Mouse (Mus musculus) embryo, embryonic 9.5 days (tissue): ENCODE data around the gene Hs3st3b1.

ENCODE experiments used
- DNase-seq: peaks from one replicate; pipeline ENCODE4 v3.0.0-alpha.2; 2017; ENCODE audit errors: extremely low spot score

Gene Hs3st3b1

DNA sequence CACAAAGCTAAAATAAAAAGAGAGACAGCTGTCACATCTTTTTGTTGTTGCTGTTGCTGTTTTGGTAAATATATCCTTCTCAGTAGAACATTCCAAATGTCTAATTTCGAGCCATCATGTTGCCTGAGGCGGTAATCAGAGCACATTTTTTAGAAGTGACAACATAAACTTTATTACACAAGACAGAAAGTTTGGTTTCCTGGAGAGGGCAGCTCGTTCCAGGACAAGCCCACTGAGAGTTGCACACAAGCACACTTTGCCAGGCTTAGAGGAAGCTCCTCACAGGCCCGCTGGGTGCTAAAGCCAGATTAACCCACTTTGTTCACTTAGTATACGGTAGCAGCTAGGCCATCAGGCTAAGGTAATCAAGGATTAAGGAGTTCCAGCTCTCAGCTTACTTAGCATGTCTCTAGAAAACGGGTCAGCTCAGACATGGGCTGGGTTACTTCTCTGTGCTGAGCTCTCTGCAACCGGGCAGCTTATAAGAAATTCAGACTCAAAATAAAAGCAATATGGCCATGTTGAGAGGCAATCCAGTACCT is 30.5 kb downstream of the Hs3st3b1 start:
- DNase-seq = no peak

DNA sequence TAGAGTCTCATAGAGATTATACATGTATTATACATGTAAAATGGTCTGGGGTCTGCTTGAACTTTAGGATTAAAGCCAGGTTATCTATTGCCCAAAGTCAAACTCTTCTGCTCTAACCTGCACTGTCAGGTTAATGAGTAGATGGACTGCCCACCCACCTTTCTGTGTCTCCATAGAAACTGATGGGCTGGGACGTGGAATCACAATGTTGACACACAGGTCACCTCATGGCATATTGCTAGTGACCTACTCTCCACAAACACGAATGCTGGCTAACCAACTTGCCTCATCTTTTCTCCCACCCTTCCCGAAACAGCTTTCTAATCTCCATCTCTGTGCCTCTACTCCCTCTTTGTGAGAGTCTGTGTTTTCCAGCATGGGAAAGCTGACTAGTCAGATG is 38.7 kb downstream of the Hs3st3b1 start:
- no peak for DNase-seq

DNA sequence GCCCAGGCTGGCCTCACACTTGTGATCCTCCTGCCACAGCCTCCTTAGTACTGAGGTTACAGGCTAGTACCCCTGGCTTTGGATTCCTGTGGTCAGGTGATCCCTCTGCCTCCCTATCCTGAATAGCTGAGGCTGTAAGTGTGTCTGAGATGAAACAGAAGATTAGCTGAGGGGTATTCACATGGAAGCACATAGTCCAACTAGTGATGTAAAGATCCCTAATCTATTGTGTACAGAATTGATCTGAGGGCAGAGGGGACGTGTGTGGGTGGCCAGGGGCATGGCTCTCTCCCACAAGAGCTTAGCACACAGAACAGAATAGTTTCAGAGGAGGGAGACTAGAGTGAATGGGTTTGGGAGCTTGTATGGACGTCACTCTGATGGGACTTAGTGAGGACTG is 41.8 kb downstream of the Hs3st3b1 start:
- DNase-seq = no peak

DNA sequence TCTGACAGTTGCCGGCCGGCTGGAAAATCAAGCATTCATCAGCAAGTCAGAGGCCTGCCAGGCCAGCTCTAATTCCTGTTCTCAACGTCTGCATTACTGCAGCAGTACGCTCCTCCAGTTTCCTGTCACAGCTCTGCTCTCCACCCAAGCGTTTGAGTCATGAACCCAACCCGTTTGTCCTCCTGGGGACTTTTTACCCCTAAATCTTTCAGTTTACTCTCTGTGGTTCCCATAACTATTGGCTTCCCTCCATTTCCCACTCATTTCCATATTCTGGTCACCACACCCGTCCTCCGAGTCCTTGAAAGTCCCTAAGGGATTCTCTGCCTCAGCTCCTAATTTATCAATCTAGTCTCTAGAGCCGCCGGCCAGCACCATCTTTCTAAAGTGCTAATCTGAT is 42.8 kb downstream of the Hs3st3b1 start:
- no peak for DNase-seq

DNA sequence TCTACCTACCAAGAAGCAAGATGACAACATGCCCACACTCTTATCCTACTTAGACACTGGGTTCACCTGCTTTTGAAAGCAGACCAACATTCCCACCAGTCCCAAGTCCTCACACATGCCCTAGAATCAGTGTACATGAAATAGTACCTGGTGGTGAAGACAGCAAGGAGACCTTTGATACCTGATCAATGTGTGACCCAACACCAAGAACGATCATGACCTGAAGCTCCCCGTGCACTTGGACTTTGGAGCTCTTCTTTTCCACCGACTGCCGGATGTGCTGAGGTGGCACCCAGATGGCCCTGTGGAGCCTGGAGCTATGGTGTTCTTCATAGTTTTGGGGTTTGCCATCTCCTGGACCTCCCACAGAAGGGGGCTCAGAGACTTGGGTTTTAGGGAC is 43.5 kb downstream of the Hs3st3b1 start:
- no peak for DNase-seq

DNA sequence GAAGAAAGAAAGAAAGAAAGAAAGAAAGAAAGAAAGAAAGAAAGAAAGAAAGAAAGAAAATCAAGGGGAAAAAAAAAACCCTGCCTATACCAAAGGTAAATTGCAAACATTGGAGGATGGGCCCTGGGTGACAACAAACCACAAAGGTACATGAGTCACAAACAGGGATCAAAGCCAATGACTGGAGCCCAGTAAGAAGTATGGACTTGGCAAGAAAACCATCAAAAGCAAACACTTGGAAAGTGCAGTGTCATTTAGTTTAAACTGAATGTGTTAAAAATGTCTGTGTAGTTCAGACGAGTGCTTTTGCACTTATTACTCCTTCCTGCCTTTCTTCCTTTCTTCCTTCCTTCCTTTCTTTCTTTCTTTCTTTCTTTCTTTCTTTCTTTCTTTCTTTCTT is 59.3 kb downstream of the Hs3st3b1 start:
- no peak for DNase-seq

DNA sequence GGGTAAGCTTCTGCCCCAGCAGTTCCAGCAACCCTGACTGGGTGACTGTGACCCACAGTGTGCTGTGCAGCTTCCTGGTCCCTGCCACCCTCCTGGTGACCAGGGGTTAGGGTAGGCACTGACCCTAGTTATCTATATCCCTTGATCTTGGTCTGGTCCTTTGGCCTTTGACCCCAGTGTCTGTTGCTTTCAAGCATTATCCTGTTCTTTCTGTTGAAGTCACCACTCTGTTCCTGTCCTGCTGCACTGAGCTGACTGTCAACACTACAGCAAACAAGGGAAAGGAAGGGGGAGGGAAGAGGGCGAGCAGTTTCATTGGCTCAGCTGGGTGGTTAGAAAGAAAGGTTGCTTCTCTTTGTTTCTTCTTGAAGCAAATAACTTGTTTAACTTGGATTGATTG is 60.1 kb downstream of the Hs3st3b1 start:
- DNase-seq = peak; percentile 66

DNA sequence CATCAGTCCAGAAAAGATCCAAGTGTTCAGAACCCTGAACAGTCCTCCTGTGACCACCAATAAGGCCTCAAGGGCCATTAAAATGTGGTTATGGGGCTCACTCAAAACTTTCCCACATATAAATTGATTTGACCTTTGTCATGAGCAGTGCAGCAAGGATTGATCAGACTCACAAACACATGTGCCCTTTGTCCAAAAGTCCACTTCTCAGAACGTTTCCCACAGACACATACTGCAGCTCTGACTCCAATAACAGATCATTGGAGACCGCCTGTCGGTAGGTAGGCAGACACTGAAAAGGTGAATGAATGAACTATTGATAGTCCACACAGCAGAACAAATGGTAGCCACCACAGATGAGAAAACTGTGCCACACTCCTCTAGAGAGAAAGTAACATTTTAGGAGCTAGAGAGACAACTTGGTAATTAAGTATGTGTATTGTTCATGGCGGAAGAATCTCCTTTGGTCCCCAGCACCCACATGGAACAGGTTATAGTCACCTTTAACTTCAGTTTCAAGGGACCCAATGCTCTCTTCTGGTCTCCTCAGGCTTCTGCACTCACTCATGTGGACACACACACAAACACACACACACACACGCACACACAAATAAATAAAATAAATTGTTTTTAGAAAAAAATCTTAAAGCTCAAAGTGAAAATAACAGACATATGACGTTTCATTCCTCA is 70.9 kb downstream of the Hs3st3b1 start:
- no peak for DNase-seq

DNA sequence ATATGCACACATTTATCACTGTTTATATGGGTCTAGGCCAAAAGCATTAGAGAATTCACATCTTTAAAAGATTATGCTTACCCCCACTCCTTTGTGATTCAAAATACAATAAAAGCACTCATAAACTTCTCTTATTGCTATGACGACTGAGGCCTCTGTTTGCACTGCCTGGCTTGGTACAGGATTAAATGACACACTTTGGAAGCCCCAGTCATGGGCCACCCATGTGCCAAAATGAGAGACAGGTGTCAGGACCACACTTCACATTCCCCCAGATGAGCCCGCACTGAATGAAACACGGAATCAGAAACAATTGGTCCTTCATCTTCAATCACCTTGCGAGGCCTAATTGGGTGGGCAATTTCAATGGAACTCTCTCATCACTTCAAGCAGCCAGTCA is 71.8 kb downstream of the Hs3st3b1 start:
- DNase-seq = no peak

DNA sequence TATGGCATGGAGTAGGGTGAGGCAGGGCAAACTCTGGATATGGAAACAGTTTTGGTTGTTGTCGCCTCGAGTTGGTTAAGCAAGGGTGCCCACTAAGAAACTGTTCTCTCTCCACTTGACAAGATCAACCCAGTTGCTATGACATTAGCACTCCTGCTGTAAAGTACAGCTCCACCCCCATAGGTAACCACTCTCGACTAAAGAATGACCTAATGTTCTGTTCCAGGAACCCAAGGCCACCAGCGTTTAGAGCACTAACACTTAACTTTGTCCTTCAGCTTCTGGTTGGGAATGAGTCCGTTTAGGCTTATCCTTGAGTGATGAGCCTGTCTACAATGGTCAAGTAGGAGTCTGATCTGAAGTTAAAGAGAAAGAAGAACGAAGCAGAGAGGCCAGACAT is 76.7 kb downstream of the Hs3st3b1 start:
- DNase-seq = no peak

DNA sequence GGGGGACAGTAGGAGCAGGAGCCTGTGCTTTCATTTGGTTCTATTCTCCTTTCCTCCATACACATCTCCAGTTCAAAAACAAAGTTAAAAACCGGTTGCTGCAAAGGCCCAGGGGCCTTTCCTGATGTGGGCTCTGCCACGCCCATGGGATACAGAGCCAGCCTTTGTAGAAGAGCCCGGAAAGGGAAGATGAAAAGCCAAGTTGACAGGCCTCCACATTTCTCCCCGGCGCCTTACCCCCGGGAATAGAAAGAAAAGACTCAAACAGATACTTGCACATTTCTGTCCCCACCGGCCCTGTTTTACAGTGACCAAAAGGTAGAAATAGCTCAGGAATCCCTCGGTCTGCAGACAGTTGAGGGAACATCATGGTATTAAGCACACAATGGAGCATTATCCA is 77.4 kb downstream of the Hs3st3b1 start:
- DNase-seq = no peak

DNA sequence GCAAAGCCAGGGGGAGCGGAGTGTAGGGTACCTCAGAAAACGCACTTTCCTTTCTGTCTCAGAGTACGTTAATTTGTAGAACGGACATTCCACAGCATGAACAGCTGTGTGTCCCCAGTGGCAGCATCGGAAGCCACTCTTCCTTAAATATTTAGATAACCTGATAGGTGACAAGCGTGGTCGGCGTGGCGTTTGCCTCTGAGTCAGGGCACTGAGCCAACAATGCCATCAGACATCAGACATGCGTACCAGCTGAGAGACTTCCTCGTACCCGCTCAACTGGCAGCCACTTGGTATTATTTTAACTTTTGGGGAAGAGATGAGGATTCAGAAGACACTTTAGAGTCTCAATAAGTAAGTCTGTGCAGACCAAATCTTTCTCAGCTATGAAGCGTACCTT is 84.6 kb downstream of the Hs3st3b1 start:
- no peak for DNase-seq
